Mouse (Mus musculus) brain, embryonic 14.5 days (tissue): ENCODE data around the gene Odf2.

Experiments
- CTCF ChIP-seq: fragments of 200-500 bp; IDR thresholded peaks from 2 replicates; pipeline ENCODE4 v1.5.1; 2012; ENCODE audit warnings: inconsistent platforms, mild to moderate bottlenecking, moderate library complexity, borderline replicate concordance; ENCODE audit not compliant: insufficient read depth, insufficient read length; ENCODE audit errors: extremely low read depth
- POLR2A ChIP-seq: fragments of 200-500 bp; IDR thresholded peaks from 2 replicates; pipeline ENCODE4 v1.6.1; 2012; ENCODE audit warnings: mild to moderate bottlenecking, inconsistent platforms, borderline replicate concordance; ENCODE audit not compliant: poor library complexity, insufficient read depth, insufficient read length, severe bottlenecking; ENCODE audit errors: extremely low read depth

- TF ChIP-seq POLR2A (no peak), CTCF (no peak)
These were observed 49.6 kb upstream of the Odf2 start for GRCm38 (mm10) chr2:29839460-29839859.
